Mouse (Mus musculus) gastrocnemius, postnatal 14 days (tissue): ENCODE results near the gene Cst7. TPM values are rescaled to one million over a fixed set of nuclear protein-coding genes. Genes with fewer than 3 reads are reported as not detected.

Experiments used
- DNase-seq: peaks from one replicate; pipeline ENCODE4 v3.0.0; 2021; ENCODE audit warnings: mixed read lengths
- intact Hi-C: fragments of 180-260 bp; cut with DNase I; formaldehyde crosslinking; loops from one replicate; pipeline ENCODE4 v1.15.1; 2025; ENCODE audit warnings: low total_unique reads
- total RNA-seq, 2 experiments: library from RNA; stranded (reverse); gene quantifications; 2 replicates each; pipeline ENCODE4 v1.2.3; 2021

The Cst7 gene
- total RNA-seq, 2 experiments from 2014 or later, result not detected

DNA sequence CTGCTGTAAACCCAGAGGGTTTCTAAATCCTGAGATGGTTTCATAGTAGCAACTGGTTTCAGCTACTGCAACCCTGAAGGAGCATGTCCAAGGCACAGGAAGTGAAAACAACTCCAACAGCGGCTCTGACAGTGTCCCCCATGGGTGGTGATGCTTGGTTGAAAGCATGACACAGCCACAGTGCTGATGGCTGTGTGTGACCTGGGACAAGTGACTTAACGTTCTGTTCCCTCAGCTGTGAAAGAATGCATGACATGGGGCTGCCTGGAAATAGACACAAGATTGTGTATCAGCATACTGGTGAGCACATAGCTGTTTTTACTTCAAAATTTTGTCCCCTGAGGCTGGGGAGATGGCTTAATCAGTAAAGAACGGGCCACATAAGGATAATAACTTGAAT, 51.5 kb downstream of the Cst7 start:
- DNase-seq, result no peak
- intact Hi-C loops, result no loop called here

- DNase-seq, result no peak
- intact Hi-C loops, result no loop called here
These were observed 53.7 kb downstream of the Cst7 start for GRCm38 (mm10) chr2:150623957-150624356.

- DNase-seq, result no peak
- intact Hi-C loops, result no loop called here
These were observed 54.7 kb downstream of the Cst7 start for GRCm38 (mm10) chr2:150624926-150625325.

DNA sequence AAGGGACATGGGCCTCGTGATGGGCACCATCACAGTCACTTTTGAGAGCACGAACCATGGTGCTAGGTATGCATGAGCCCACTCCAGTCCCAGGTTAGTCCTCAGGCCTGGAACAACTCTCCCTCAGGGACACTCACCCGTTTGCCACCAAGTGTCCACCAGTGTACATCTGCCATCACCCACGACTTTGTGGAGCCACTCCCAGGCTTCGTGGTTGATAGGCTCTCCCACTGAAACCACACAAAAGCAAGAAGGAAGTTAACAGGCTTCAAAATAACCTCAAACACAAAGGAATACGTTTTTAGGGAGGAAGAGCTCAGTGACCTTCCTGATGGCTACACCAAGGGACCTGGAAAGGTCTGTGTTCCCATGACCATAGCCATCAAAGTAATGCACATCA, 56.9 kb downstream of the Cst7 start:
- intact Hi-C loops, result no loop called here
- DNase-seq, result no peak

Other genes with a start within 250 kb of the Cst7 start
- gene Gm10130, start 246.7 kb upstream of the Cst7 start, total RNA-seq, result 1 to 10 TPM; 1.4 to 1.5 TPM
- gene 3300002I08Rik, start 207.7 kb upstream of the Cst7 start, total RNA-seq, result 1 to 10 TPM; 1.5 to 2.0 TPM
- gene Zfp442, start 118.9 kb upstream of the Cst7 start, total RNA-seq, result 1 to 10 TPM; 1.7 to 2.3 TPM
- under 1 TPM; 0.09 to 0.10 TPM for gene Zfp345, start 85.3 kb upstream of the Cst7 start, total RNA-seq
- gene Apmap, start 38.2 kb downstream of the Cst7 start, total RNA-seq, result 10 to 100 TPM; 19.3 to 21.8 TPM
- 10 to 100 TPM; 12.2 to 25.3 TPM for gene Acss1, start 98.1 kb downstream of the Cst7 start, total RNA-seq
- not detected for gene Vsx1, start 118.9 kb downstream of the Cst7 start, total RNA-seq
- 1 to 10 TPM; 5.5 to 6.6 TPM for gene Entpd6, start 178.6 kb downstream of the Cst7 start, total RNA-seq
- gene Pygb, start 216.3 kb downstream of the Cst7 start, total RNA-seq, result 10 to 100 TPM; 10.6 to 12.3 TPM